ENCODE assay signal across 20 mouse cellular contexts in genomic region chr2:161799946-161800345, GRCm38 (mm10).
DNase-seq lines count a peak whose midpoint lies in the region; ATAC-seq lines count a peak whose summit lies in the region.
"Had no signal": no experiment of that assay in that cellular context is flagged by ENCODE, and none has a peak within 500 bp of the region (broad histone marks: within the 10 kb centered on the region; RNA-seq: fewer than 3 reads in every experiment).

No protein-coding gene starts in this region.

- WGBS in neural tube, embryonic 15.5 days: 77% methylated on average over 6 of the region's 6 CpGs
- 83% methylated on average over 6 of the region's 6 CpGs for WGBS in hindbrain, embryonic 11.5 days

- H3K9ac ChIP-seq in neural tube, embryonic 15.5 days (replicated peaks): no peak overlapping the region
- no peak overlapping the region for H3K9ac ChIP-seq in hindbrain, embryonic 11.5 days (ENCODE audit: low read depth, low read length)
- H3K9ac ChIP-seq: embryonic facial prominence, embryonic 12.5 days; heart, embryonic 13.5 days; hindbrain, embryonic 12.5 days; intestine, embryonic 15.5 days; liver, embryonic 14.5 days had no signal

- ATAC-seq in neural tube, embryonic 15.5 days (ENCODE audit: low FRiP score): no peak
- no peak for ATAC-seq in hindbrain, embryonic 11.5 days (ENCODE audit: low FRiP score)
- ATAC-seq: intestine, embryonic 15.5 days had no signal

- intact Hi-C loops in left cerebral cortex, postnatal 4 days (cut with DNase I): no loop called here
- intact Hi-C loops in left cerebral cortex, postnatal 25 days (cut with DNase I): loop anchor here (1.0 to 10.0 kb wide), 4 partner anchors 59 to 1085 kb away; no protein-coding TSS in a partner anchor

- DNase-seq in left cerebral cortex, adult 11 months (ENCODE audit: low spot score): peak; percentile 76
- DNase-seq in left cerebral cortex, postnatal 4 days: no peak
- peak; percentile 69 to 81 for DNase-seq in layer of hippocampus, adult 8-10 months (ENCODE audit: low spot score in 2 of 2)
- DNase-seq in left cerebral cortex, postnatal 25 days (ENCODE audit: low spot score in 2 of 2): peak; percentile 73 to 97
- no peak for DNase-seq in hindbrain, embryonic 11.5 days (ENCODE audit: low spot score)
- DNase-seq in heart, adult 18-20 months: no peak
- no peak for DNase-seq in ovary, postnatal 10 days (ENCODE audit: low spot score)
- DNase-seq: adrenal gland, postnatal 36 days; gastrocnemius, postnatal 36 days; kidney, postnatal 10 days; lung, postnatal 36 days; thymus, adult 2 months had no signal

- no peaks in the 10 kb centered on the region for H3K36me3 ChIP-seq in neural tube, embryonic 15.5 days
- H3K36me3 ChIP-seq in hindbrain, embryonic 11.5 days (ENCODE audit: control insufficient read depth, insufficient read depth, low read length): no peaks in the 10 kb centered on the region
- H3K36me3 ChIP-seq: embryonic facial prominence, embryonic 12.5 days; forebrain, embryonic 10.5 days; heart, embryonic 13.5 days; hindbrain, embryonic 12.5 days; intestine, embryonic 15.5 days had no signal

- no peak overlapping the region for H3K4me3 ChIP-seq in neural tube, embryonic 15.5 days (replicated peaks)
- H3K4me3 ChIP-seq in hindbrain, embryonic 11.5 days (ENCODE audit: low read depth, low read length): no peak overlapping the region
- H3K4me3 ChIP-seq: embryonic facial prominence, embryonic 12.5 days; forebrain, embryonic 10.5 days; heart, embryonic 13.5 days; hindbrain, embryonic 12.5 days; intestine, embryonic 15.5 days had no signal

- no peak overlapping the region for H3K4me2 ChIP-seq in neural tube, embryonic 15.5 days
- H3K4me2 ChIP-seq in hindbrain, embryonic 11.5 days (replicated peaks; ENCODE audit: low read depth, low read length): no peak overlapping the region
- H3K4me2 ChIP-seq: embryonic facial prominence, embryonic 12.5 days; heart, embryonic 13.5 days; hindbrain, embryonic 12.5 days; intestine, embryonic 15.5 days; midbrain, embryonic 11.5 days had no signal

- H3K27me3 ChIP-seq in neural tube, embryonic 15.5 days (replicated peaks): no peaks in the 10 kb centered on the region
- H3K27me3 ChIP-seq in hindbrain, embryonic 11.5 days (ENCODE audit: control insufficient read depth, insufficient read depth, low read length): no peaks in the 10 kb centered on the region
- H3K27me3 ChIP-seq: embryonic facial prominence, embryonic 12.5 days; heart, embryonic 13.5 days; hindbrain, embryonic 12.5 days; intestine, embryonic 15.5 days had no signal

- no peak overlapping the region for H3K27ac ChIP-seq in neural tube, embryonic 15.5 days (replicated peaks)
- H3K27ac ChIP-seq in hindbrain, embryonic 11.5 days (ENCODE audit: low read depth, low read length): no peak overlapping the region
- H3K27ac ChIP-seq: embryonic facial prominence, embryonic 12.5 days; forebrain, embryonic 10.5 days; heart, embryonic 13.5 days; hindbrain, embryonic 12.5 days; intestine, embryonic 15.5 days; liver, embryonic 14.5 days had no signal

- H3K4me1 ChIP-seq in neural tube, embryonic 15.5 days: peaks cover 3% of the 10 kb centered on the region; the same call in 1 of the 2 replicates
- H3K4me1 ChIP-seq in hindbrain, embryonic 11.5 days (replicated peaks; ENCODE audit: control insufficient read depth, insufficient read depth, low read length): no peaks in the 10 kb centered on the region
- H3K4me1 ChIP-seq: embryonic facial prominence, embryonic 12.5 days; forebrain, embryonic 10.5 days; heart, embryonic 13.5 days; hindbrain, embryonic 12.5 days; intestine, embryonic 15.5 days had no signal

- H3K9me3 ChIP-seq in neural tube, embryonic 15.5 days (replicated peaks): no peaks in the 10 kb centered on the region
- no peaks in the 10 kb centered on the region for H3K9me3 ChIP-seq in hindbrain, embryonic 11.5 days (ENCODE audit: control insufficient read depth, low read length)
- H3K9me3 ChIP-seq: embryonic facial prominence, embryonic 12.5 days; forebrain, embryonic 10.5 days; heart, embryonic 13.5 days; hindbrain, embryonic 12.5 days; intestine, embryonic 15.5 days had no signal

Comparison
In these comparisons a context has a peak if more than half of its experiments do, and no peak if none do; other contexts are left out.
1. DNase-seq: peak in left cerebral cortex, adult 11 months (single experiment), layer of hippocampus, adult 8-10 months (2 of 2) and left cerebral cortex, postnatal 25 days (2 of 2); none in left cerebral cortex, postnatal 4 days (single experiment), hindbrain, embryonic 11.5 days (single experiment), heart, adult 18-20 months (0 of 2) and ovary, postnatal 10 days (single experiment).